Mouse (Mus musculus): ENCODE measurements around the gene Lims1.

The Lims1 gene

GRCm38 (mm10) chr10:58383282-58383681, 60.0 kb downstream of the Lims1 start:
- DNase-seq (ENCODE audit: low read depth, low spot score) = peak; percentile 66

GRCm38 (mm10) chr10:58383761-58384160, 60.5 kb downstream of the Lims1 start:
- DNase-seq (ENCODE audit: low read depth, low spot score) = no peak

GRCm38 (mm10) chr10:58385629-58386028, 62.4 kb downstream of the Lims1 start:
- DNase-seq (ENCODE audit: low read depth, low spot score) = no peak

- no peak for DNase-seq (ENCODE audit: low read depth, low spot score)
Measured at GRCm38 (mm10) chr10:58386997-58387396, 63.7 kb downstream of the Lims1 start.

- DNase-seq (ENCODE audit: low read depth, low spot score) = peak; percentile 36
Measured at GRCm38 (mm10) chr10:58388648-58389047, 65.4 kb downstream of the Lims1 start.

- DNase-seq (ENCODE audit: low read depth, low spot score) = no peak
Measured at GRCm38 (mm10) chr10:58389151-58389550, 65.9 kb downstream of the Lims1 start.

GRCm38 (mm10) chr10:58392435-58392834, 69.2 kb downstream of the Lims1 start:
- no peak for DNase-seq (ENCODE audit: low read depth, low spot score)

GRCm38 (mm10) chr10:58393026-58394014, 70.1 kb downstream of the Lims1 start:
- DNase-seq (ENCODE audit: low read depth, low spot score) = peak; percentile 73

GRCm38 (mm10) chr10:58394170-58394569, 70.9 kb downstream of the Lims1 start:
- no peak for DNase-seq (ENCODE audit: low read depth, low spot score)

GRCm38 (mm10) chr10:58395315-58395714, 72.0 kb downstream of the Lims1 start:
- DNase-seq (ENCODE audit: low read depth, low spot score) = no peak

- DNase-seq (ENCODE audit: low read depth, low spot score) = no peak
Measured at GRCm38 (mm10) chr10:58395723-58396122, 72.5 kb downstream of the Lims1 start.

- no peak for DNase-seq (ENCODE audit: low read depth, low spot score)
Measured at GRCm38 (mm10) chr10:58396600-58396999, 73.3 kb downstream of the Lims1 start.

GRCm38 (mm10) chr10:58398941-58399340, 75.7 kb downstream of the Lims1 start:
- DNase-seq (ENCODE audit: low read depth, low spot score) = no peak

- DNase-seq (ENCODE audit: low read depth, low spot score) = no peak
Measured at GRCm38 (mm10) chr10:58401838-58402237, 78.6 kb downstream of the Lims1 start.

GRCm38 (mm10) chr10:58404639-58405038, 81.4 kb downstream of the Lims1 start:
- DNase-seq (ENCODE audit: low read depth, low spot score) = no peak

- DNase-seq (ENCODE audit: low read depth, low spot score) = no peak
Measured at GRCm38 (mm10) chr10:58405285-58405948, 82.2 kb downstream of the Lims1 start.

GRCm38 (mm10) chr10:58405949-58406305, 82.7 kb downstream of the Lims1 start:
- peak; percentile 36 for DNase-seq (ENCODE audit: low read depth, low spot score)

GRCm38 (mm10) chr10:58412331-58412730, 89.1 kb downstream of the Lims1 start:
- no peak for DNase-seq (ENCODE audit: low read depth, low spot score)

- no peak for DNase-seq (ENCODE audit: low read depth, low spot score)
Measured at GRCm38 (mm10) chr10:58412852-58413251, 89.6 kb downstream of the Lims1 start.

GRCm38 (mm10) chr10:58416702-58417101, 93.4 kb downstream of the Lims1 start:
- DNase-seq (ENCODE audit: low read depth, low spot score) = no peak

GRCm38 (mm10) chr10:58418290-58418971, 95.2 kb downstream of the Lims1 start:
- no peak for DNase-seq (ENCODE audit: low read depth, low spot score)

GRCm38 (mm10) chr10:58427930-58428329, 104.7 kb downstream of the Lims1 start:
- DNase-seq (ENCODE audit: low read depth, low spot score) = no peak

Measured in CD4-positive, CD25-positive, alpha-beta regulatory T cell, adult 2 months (primary cell).